Mouse (Mus musculus) frontal cortex, postnatal 10 days (tissue): ENCODE results near the gene Gm21679.
"Not testable (repeated sequence)": the region's sequence is repeated elsewhere in the genome, so short reads cannot be mapped to it uniquely, and the experiment has no call there.

Source experiments
- DNase-seq, 2 experiments: peaks; one replicate each; pipeline ENCODE4 v3.0.0; 2022; ENCODE audit warnings: low spot score in 2 of 2, mixed read lengths in 1 of 2

The Gm21679 gene

GRCm38 (mm10) chrY:29683270-29683669, at the start of gene Gm21679:
Gene Gm21679 (minus strand): TSS chrY:29683370.
- DNase-seq = not testable (repeated sequence)
